Mouse (Mus musculus) C2C12 (cell line): Measurements from ENCODE around the gene Slc6a11. TPM values are rescaled to one million over a fixed set of nuclear protein-coding genes. Genes with fewer than 3 reads are reported as not detected.

Experiments
- H3K27me3 ChIP-seq: one replicate; pipeline ENCODE4 v1.6.1; 2011; ENCODE audit not compliant: control insufficient read depth, insufficient read depth, insufficient read length
- H3K36me3 ChIP-seq: one replicate; pipeline ENCODE4 v1.6.1; 2011; ENCODE audit not compliant: control insufficient read depth, insufficient read depth
- H3K4me3 ChIP-seq: one replicate; pipeline ENCODE4 v1.5.1; 2011; ENCODE audit warnings: mild to moderate bottlenecking, control low read depth; ENCODE audit not compliant: poor library complexity, insufficient read depth, severe bottlenecking
- H3K79me2 ChIP-seq: one replicate; pipeline ENCODE4 v1.6.1; 2011; ENCODE audit not compliant: control insufficient read depth, insufficient read depth
- H3K79me3 ChIP-seq: one replicate; pipeline ENCODE4 v1.6.1; 2011; ENCODE audit warnings: low read depth, control low read depth
- H3ac ChIP-seq: one replicate; pipeline ENCODE3; 2011; ENCODE audit warnings: low read depth; ENCODE audit not compliant: control insufficient read depth, insufficient read length
- CEBPB ChIP-seq: IDR thresholded peaks from one replicate; pipeline ENCODE4 v1.6.1; 2011; ENCODE audit warnings: low read depth, mild to moderate bottlenecking, control low read depth, moderate library complexity
- CTCF ChIP-seq: IDR thresholded peaks from one replicate; pipeline ENCODE4 v1.5.1; 2011; ENCODE audit not compliant: control insufficient read depth, insufficient read depth, insufficient read length
- FOSL1 ChIP-seq: IDR thresholded peaks from one replicate; pipeline ENCODE4 v1.8.0; 2011; ENCODE audit warnings: mild to moderate bottlenecking, low read length; ENCODE audit not compliant: poor library complexity, insufficient read depth, severe bottlenecking
- MAX ChIP-seq: IDR thresholded peaks from one replicate; pipeline ENCODE4 v1.6.1; 2011; ENCODE audit warnings: mild to moderate bottlenecking, control low read depth
- MYOD1 ChIP-seq: IDR thresholded peaks from one replicate; pipeline ENCODE4 v1.6.1; 2011; ENCODE audit warnings: low read depth; ENCODE audit not compliant: control insufficient read depth, insufficient read length
- MYOG ChIP-seq: IDR thresholded peaks from one replicate; pipeline ENCODE4 v1.6.1; 2011; ENCODE audit not compliant: control insufficient read depth, insufficient read length; ENCODE audit errors: extremely low read depth
- USF1 ChIP-seq: IDR thresholded peaks from one replicate; pipeline ENCODE4 v1.6.1; 2011; ENCODE audit warnings: low read depth, mild to moderate bottlenecking, control low read depth, moderate library complexity
- polyA plus RNA-seq: library from polyadenylated mRNA; unstranded; fragments of >200 nt; fragmentation: generic; extraction: Trizol; gene quantifications from one replicate; pipeline ENCODE4 v1.2.1, GENCODE M21; 2012; ENCODE audit warnings: missing spikeins

The Slc6a11 gene
- polyA plus RNA-seq, 1 experiment: not detected

DNA sequence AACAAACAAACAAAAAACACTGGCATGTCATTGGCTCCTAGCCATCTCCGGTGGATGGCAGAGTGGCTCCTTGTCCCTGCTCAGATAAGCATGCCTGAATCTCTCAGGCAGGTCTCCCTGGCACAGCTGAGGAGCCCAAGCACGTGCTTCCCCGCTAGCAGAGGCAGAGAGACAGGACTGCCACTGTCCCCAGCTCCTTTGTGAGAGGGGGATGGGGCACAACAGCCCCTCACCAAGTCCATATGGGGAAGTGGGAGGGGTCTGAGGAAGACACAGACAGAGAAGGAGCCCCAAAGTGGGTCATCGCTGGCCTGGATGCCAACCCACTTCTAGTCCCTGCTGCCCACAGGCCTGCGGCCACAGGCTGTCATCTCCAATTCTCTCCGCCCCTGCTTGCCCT is 130.6 kb downstream of the Slc6a11 start:
- Histone ChIP-seq H3K79me2 (no peaks in the 10 kb centered on the region), H3K27me3 (peaks cover 40% of the 10 kb centered on the region), H3ac (no peak overlapping the region), H3K4me3 (no peak overlapping the region), H3K36me3 (no peaks in the 10 kb centered on the region), H3K79me3 (no peaks in the 10 kb centered on the region)
- TF ChIP-seq MYOD1 (no peak), MAX (no peak), USF1 (no peak), FOSL1 (no peak)

DNA sequence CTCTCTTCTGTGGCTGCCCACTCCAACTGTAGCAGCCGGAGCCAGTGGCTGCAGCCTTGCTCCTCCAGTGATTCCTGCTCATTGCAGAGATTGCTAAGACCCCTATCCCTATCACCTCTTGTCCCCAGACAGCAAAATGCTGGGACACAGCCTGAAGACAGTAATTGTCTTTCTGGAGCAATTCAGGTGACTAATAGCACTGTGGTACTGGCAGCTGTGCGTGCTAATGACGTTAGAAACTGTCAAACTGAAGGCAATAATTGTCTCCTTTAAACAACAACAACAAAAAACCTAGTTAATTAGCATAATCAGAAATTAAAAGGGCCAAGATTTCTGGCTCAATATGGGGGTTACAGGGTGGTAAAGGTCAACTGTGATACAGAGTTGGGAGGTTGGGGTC is 133.0 kb downstream of the Slc6a11 start:
- Histone ChIP-seq H3K79me3 (no peaks in the 10 kb centered on the region), H3ac (no peak overlapping the region), H3K27me3 (peaks cover 46% of the 10 kb centered on the region), H3K4me3 (no peak overlapping the region), H3K79me2 (no peaks in the 10 kb centered on the region), H3K36me3 (no peaks in the 10 kb centered on the region)
- TF ChIP-seq USF1 (no peak), FOSL1 (no peak), MAX (no peak), MYOG (no peak), CTCF (no peak), MYOD1 (no peak), CEBPB (no peak)

DNA sequence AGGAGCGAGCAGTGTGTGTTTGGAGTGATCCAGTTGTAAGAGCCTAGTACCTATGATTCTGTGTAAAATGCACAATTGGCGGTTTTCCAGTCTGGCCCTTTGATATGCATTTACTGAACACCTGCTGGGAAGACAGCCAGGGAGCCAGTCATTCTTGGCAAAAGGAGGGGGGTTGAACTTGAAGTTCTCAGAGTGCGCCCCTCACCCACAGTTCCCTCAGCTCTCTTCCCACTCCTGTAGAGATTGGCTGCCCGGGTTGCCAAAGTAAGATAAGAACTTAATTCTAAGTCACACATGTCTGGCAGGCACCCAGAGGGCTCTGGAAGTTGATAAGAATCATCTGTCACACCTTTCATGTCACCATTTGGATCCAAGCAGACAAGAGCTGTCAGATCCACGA is 133.4 kb downstream of the Slc6a11 start:
- peaks cover 45% of the 10 kb centered on the region for H3K27me3 ChIP-seq
- H3K36me3 ChIP-seq: no peaks in the 10 kb centered on the region
- no peaks in the 10 kb centered on the region for H3K79me2 ChIP-seq
- H3K79me3 ChIP-seq: no peaks in the 10 kb centered on the region
- no peak overlapping the region for H3K4me3 ChIP-seq
- no peak overlapping the region for H3ac ChIP-seq
- TF ChIP-seq MYOG: no peak
- no peak for TF ChIP-seq FOSL1
- TF ChIP-seq CEBPB: no peak
- no peak for TF ChIP-seq USF1
- no peak for TF ChIP-seq CTCF
- no peak for TF ChIP-seq MAX
- TF ChIP-seq MYOD1: no peak

DNA sequence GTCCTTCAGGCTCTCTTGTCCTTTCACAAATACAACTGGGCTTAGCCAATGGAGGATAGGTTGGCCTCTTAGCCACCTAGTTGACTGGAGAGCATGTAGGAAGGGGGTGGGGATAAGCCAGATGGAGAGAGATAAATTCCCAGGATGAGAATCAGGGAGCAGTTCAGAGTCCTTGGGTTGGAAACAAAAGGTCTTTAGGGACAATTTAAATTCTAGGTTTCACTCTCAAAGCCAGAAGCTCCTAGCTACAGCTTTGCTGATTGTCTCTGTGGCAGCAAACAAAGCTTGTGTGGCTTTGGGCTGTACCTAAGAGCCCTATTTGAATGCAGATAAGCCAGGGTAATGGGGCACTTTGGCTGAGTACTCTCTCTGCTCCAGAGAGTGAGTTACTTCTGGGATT is 135.2 kb downstream of the Slc6a11 start:
- Histone ChIP-seq H3K79me2 (no peaks in the 10 kb centered on the region), H3K79me3 (no peaks in the 10 kb centered on the region), H3ac (no peak overlapping the region), H3K36me3 (no peaks in the 10 kb centered on the region), H3K4me3 (no peak overlapping the region), H3K27me3 (peaks cover 45% of the 10 kb centered on the region)
- TF ChIP-seq MAX (no peak), USF1 (no peak), MYOD1 (no peak), MYOG (no peak), FOSL1 (no peak), CTCF (no peak), CEBPB (no peak)

DNA sequence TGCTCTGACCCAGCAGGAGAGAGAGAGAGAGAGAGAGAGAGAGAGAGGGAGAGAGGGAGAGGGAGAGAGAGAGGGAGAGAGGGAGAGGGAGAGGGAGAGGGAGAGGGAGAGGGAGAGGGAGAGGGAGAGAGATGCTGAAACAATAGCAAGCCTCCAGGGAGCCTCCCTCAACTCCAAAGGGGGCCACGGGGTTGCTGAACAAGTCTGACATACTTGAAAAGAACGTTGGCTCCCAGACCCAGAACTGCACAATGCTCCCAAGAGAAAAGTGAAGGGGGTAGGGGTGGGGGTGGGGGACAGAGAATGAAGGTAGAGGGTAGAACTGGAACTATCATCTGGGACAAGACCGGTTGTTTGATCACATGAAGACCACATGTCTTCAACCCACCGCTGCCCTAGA is 136.9 kb downstream of the Slc6a11 start:
- peaks cover 46% of the 10 kb centered on the region for H3K27me3 ChIP-seq
- H3K79me3 ChIP-seq: no peaks in the 10 kb centered on the region

DNA sequence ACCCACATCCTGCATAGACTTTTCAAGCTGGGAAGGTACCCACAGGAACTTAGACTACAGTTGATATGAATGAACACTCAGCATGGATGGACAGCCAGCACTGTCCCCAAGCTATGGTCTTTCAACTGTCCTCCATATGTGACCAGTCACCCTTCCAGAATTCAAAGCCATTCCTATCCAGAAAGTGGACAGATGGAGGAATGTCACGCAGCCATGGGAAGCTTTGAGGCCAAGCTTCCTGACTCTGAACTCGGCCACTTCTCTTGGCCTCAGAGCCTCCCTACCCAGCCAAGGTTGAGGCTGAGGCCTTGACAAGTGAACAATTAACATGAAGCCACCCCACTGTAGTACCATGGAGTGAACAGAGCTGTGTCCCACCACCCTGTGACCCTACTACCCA is 138.5 kb downstream of the Slc6a11 start:
- no peak overlapping the region for H3K4me3 ChIP-seq
- no peak overlapping the region for H3ac ChIP-seq
- no peaks in the 10 kb centered on the region for H3K79me3 ChIP-seq
- no peaks in the 10 kb centered on the region for H3K79me2 ChIP-seq
- TF ChIP-seq CTCF (no peak), FOSL1 (no peak), MYOD1 (no peak)
- no peaks in the 10 kb centered on the region for H3K36me3 ChIP-seq
- H3K27me3 ChIP-seq: peaks cover 55% of the 10 kb centered on the region

More for the DNA sequence above, 136.9 kb downstream of the Slc6a11 start:
- Histone ChIP-seq H3K4me3 (no peak overlapping the region), H3K36me3 (no peaks in the 10 kb centered on the region), H3K79me2 (no peaks in the 10 kb centered on the region), H3ac (no peak overlapping the region)
- TF ChIP-seq CTCF: no peak
- no peak for TF ChIP-seq MAX
- TF ChIP-seq FOSL1: no peak
- no peak for TF ChIP-seq CEBPB
- no peak for TF ChIP-seq USF1
- no peak for TF ChIP-seq MYOG

DNA sequence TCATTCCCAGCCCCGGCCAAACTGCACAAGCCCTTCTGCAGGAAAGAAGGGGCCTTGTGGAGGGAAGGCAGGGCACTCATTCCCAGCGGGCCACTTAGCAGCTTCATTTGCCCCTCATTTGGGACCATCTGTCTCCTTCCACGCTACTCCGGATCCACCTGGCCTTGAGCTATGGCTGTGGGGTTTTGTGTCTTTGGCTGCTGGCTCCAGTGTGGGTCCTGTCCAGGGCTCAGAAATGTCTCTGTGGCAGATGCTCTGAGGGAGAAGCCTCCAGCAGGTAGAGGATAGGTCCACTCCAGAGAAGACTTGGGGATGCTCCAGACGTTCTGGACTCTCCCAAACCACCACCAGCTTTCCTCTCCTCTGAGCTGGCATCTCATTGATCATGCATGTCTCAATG is 139.8 kb downstream of the Slc6a11 start:
- Histone ChIP-seq H3K27me3 (peaks cover 58% of the 10 kb centered on the region), H3K4me3 (no peak overlapping the region), H3K36me3 (no peaks in the 10 kb centered on the region), H3ac (no peak overlapping the region), H3K79me3 (no peaks in the 10 kb centered on the region), H3K79me2 (no peaks in the 10 kb centered on the region)
- TF ChIP-seq FOSL1 (no peak), CEBPB (no peak), MYOD1 (no peak), USF1 (no peak), MYOG (no peak), CTCF (no peak), MAX (no peak)
